Mouse (Mus musculus) forebrain, embryonic 10.5 days (tissue): Measurements from ENCODE around the gene Chrnb4. TPM values are rescaled to one million over a fixed set of nuclear protein-coding genes. Genes with fewer than 3 reads are reported as not detected.
A peak's percentile ranks its signal among the peaks of the same experiment; 100 is the strongest.

Experiments
- DNase-seq: peaks from one replicate; pipeline ENCODE4 v3.0.0-alpha.2; 2017; ENCODE audit warnings: low spot score; ENCODE audit errors: extremely low spot score
- H3K27ac ChIP-seq: fragments of 300-500 bp; sonication (generic); 2 replicates; pipeline ENCODE4 v1.5.1; 2016; ENCODE audit warnings: mild to moderate bottlenecking
- H3K27me3 ChIP-seq: fragments of 300-500 bp; sonication (generic); 2 replicates; pipeline ENCODE4 v1.6.1; 2016; ENCODE audit warnings: mild to moderate bottlenecking; ENCODE audit not compliant: poor library complexity, severe bottlenecking
- H3K36me3 ChIP-seq: fragments of 300-500 bp; sonication (generic); replicated peaks from 2 replicates; pipeline ENCODE4 v1.6.1; 2016; ENCODE audit warnings: mild to moderate bottlenecking, moderate library complexity
- H3K4me1 ChIP-seq: fragments of 300-500 bp; sonication (generic); 2 replicates; pipeline ENCODE4 v1.6.1; 2016
- H3K4me3 ChIP-seq: fragments of 300-500 bp; sonication (generic); 2 replicates; pipeline ENCODE4 v1.5.1; 2016; ENCODE audit warnings: mild to moderate bottlenecking, moderate library complexity
- H3K9me3 ChIP-seq: fragments of 300-500 bp; sonication (generic); 2 replicates; pipeline ENCODE4 v1.6.1; 2016; ENCODE audit warnings: mild to moderate bottlenecking, moderate library complexity
- WGBS: fragments of 180-500 bp; shearing (Covaris S2); methylation state at CpG from one replicate; pipeline ENCODE4 v1.1.7; 2016; 5-methylcytosine and 5-hydroxymethylcytosine counted together
- polyA plus RNA-seq: library from polyadenylated mRNA; unstranded; fragments of >200 nt; fragmentation: Nextera tagmentation; extraction: Ambion mirVana; gene quantifications from 2 replicates; pipeline ENCODE4 v1.2.1, GENCODE M21; 2016

Chrnb4 gene
- polyA plus RNA-seq, 1 experiment from 2014 or later: 1.8 TPM

GRCm38 (mm10) chr9:55009692-55010091 lies 38.9 kb downstream of the Chrnb4 start:
- H3K9me3 ChIP-seq: no peaks in the 10 kb centered on the region
- peaks cover 5% of the 10 kb centered on the region; the same call in 1 of the 2 replicates for H3K4me1 ChIP-seq
- H3K27me3 ChIP-seq: no peaks in the 10 kb centered on the region
- 85% methylated on average over 2 of the region's 2 CpGs for WGBS
- no peaks in the 10 kb centered on the region for H3K36me3 ChIP-seq
- no peak overlapping the region for H3K4me3 ChIP-seq
- H3K27ac ChIP-seq: no peak overlapping the region
- DNase-seq: no peak

DNA sequence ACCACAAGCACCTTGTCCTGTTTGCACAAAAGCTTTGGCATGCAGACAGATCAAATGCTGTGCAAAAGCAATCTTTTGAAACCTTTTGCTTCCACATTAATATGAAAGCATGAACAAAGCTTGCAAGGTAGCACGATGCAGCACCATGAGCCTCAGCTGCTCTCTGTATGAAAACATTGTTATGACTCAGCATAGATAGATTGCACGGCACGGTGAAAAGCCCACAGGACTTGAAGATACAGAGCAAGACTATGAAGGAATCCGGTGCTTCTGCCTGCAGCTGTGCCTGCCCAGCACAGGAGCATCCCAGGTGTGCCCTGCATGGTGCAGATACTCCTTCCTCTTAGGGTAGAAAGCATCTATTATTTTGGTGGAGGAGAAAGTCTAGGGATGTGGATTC lies 45.0 kb downstream of the Chrnb4 start:
- 85% methylated on average over 4 of the region's 4 CpGs for WGBS
- Histone ChIP-seq H3K36me3 (no peaks in the 10 kb centered on the region), H3K27ac (no peak overlapping the region), H3K9me3 (no peaks in the 10 kb centered on the region), H3K4me3 (no peak overlapping the region), H3K4me1 (no peaks in the 10 kb centered on the region), H3K27me3 (no peaks in the 10 kb centered on the region)
- no peak for DNase-seq

- H3K4me1 ChIP-seq: peaks cover 3% of the 10 kb centered on the region; the same call in 1 of the 2 replicates
- no peak overlapping the region for H3K27ac ChIP-seq
- H3K27me3 ChIP-seq: peaks cover 4% of the 10 kb centered on the region; the same call in 1 of the 2 replicates
- no peaks in the 10 kb centered on the region for H3K9me3 ChIP-seq
- no peak for DNase-seq
- no peak overlapping the region for H3K4me3 ChIP-seq
- WGBS: 94% methylated on average over 3 of the region's 3 CpGs
- no peaks in the 10 kb centered on the region for H3K36me3 ChIP-seq
Measured at GRCm38 (mm10) chr9:54995645-54996044, 52.9 kb downstream of the Chrnb4 start.

DNA sequence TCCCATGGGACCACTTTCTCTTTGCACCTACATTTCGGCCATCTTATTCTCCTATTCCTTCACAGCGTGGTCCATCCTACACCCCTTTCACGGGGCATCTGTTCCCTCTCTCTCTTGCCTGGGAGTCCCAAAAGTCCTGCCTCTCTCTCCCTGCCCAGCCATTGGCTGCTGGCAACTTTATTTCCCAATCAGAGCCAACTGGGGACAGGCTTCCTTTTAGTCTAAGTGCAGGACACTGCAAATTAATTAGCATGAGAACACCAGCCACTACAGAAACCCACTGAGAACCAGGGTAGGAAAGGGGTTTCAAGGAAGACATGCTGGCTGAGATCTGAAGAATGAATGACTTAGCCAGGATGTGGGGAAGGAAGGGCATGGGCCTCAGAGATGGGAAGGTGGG lies 54.2 kb downstream of the Chrnb4 start:
- no peak overlapping the region for H3K27ac ChIP-seq
- 53% methylated on average over 3 of the region's 3 CpGs for WGBS
- H3K27me3 ChIP-seq: peaks cover 4% of the 10 kb centered on the region; the same call in 1 of the 2 replicates
- H3K36me3 ChIP-seq: no peaks in the 10 kb centered on the region
- H3K4me3 ChIP-seq: no peak overlapping the region
- DNase-seq: no peak
- peaks cover 3% of the 10 kb centered on the region; the same call in 1 of the 2 replicates for H3K4me1 ChIP-seq
- H3K9me3 ChIP-seq: no peaks in the 10 kb centered on the region

DNA sequence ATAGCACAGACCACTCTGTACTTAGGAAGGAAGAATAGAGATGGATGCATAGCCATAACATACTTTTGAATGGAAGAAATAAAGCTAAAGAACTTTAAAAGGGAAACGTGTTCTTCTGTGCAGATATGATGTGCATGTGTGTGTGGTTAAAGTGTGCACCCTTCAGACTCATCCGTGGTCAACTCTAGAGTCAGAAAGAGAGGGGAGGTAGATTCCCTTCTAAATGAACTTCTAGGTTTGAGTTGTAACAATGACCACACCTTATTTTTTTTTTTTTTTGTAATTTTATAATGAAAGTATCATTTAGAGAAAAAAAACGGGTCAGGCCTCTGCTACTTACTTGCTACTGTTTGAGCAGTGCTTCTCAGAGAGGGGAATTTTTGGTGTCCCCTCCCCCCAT lies 58.2 kb downstream of the Chrnb4 start:
- Histone ChIP-seq H3K36me3 (no peaks in the 10 kb centered on the region), H3K27me3 (peaks cover 4% of the 10 kb centered on the region; the same call in 1 of the 2 replicates), H3K4me3 (no peak overlapping the region), H3K27ac (no peak overlapping the region), H3K4me1 (peaks cover 3% of the 10 kb centered on the region; the same call in 1 of the 2 replicates), H3K9me3 (no peaks in the 10 kb centered on the region)
- WGBS: 89% methylated on average over 3 of the region's 3 CpGs
- no peak for DNase-seq

DNA sequence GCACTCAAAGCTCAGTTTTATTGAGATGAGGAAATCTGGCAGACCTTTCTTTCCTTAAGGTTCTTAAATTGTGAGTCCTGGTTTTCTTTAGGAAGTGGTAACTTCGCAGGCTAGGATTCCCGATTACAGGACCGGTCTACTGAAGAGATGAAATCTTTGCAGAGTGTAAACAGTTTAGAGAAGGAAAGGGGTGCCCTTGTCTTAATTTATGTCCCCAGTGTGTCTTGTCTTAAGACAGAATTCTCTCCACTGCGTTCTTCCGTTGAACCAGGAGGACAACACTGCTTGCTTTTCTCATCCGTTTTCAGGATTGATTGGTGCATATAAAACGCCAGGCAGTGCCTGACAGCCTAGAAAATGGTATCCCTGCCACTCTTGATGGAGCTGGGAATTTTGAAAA lies 66.2 kb downstream of the Chrnb4 start:
- Histone ChIP-seq H3K27me3 (peaks cover 63% of the 10 kb centered on the region), H3K27ac (no peak overlapping the region), H3K36me3 (no peaks in the 10 kb centered on the region), H3K9me3 (no peaks in the 10 kb centered on the region), H3K4me3 (peak overlapping the region; percentile 70), H3K4me1 (peaks cover 19% of the 10 kb centered on the region)
- no peak for DNase-seq
- WGBS: 5% methylated on average over 7 of the region's 7 CpGs

DNA sequence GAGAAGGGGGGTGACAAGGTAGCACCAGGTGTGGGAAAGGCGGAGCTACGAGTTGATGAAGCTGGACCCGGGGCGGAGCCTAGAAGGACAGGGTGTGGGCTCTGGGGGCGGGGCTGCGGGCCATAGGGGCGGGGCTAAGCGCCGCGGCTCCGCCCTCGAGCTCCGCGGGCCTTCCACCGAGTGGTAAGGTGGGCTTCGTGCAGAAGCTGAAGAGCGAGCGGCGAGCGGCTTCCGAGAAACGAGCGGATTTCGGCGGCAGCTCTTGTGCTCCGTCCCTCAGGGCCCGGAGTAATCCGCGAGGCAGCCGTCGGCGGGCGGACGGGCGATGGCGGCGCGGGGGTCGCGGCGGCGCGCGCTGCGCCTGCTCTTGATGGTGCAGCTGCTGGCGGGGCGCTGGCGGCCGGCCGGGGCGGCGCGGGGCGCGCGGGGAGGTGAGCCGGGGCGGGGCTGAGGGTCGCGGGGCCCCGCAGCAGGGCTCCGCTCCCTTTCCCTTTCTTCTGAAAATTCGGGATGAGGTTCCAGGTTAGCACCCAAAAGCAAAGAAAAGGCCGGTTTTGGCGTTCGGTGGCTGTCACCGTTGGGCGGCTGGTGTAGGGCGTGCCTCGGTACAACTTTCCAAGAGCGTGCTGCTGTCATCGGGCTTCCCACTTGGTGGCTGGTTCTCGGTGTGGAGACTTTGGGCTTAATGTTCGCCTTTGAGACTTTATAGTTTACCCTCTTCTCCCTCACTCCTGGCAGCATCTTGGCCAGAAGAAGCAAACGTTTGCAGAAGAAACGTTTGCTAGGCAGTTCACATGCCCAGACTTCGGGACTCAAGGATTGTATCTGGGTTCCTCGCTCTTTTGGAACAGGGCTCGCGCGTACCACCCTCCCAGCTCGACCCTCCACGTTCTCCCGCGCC lies 67.0 kb downstream of the Chrnb4 start:
- peak overlapping the region; percentile 70 for H3K4me3 ChIP-seq
- H3K27ac ChIP-seq: peak overlapping the region; percentile 68; the same call in 1 of the 2 replicates

GRCm38 (mm10) chr9:54980674-54981073 lies 67.9 kb downstream of the Chrnb4 start, which contains the start of gene Chrna5:
TSS of gene Chrna5 (plus strand) at chr9:54980880.
- peaks cover 63% of the 10 kb centered on the region for H3K27me3 ChIP-seq
- no peaks in the 10 kb centered on the region for H3K9me3 ChIP-seq
- H3K4me3 ChIP-seq: peak within 1 kb of the TSS; percentile 70
- peak within 1 kb of the TSS; percentile 68; the same call in 1 of the 2 replicates for H3K27ac ChIP-seq
- no peaks in the 10 kb centered on the region for H3K36me3 ChIP-seq
- 73% methylated on average over 8 of the region's 8 CpGs for WGBS
- no peak for DNase-seq
- peaks cover 19% of the 10 kb centered on the region for H3K4me1 ChIP-seq

More for the DNA sequence above, 67.0 kb downstream of the Chrnb4 start:
- no peaks in the 10 kb centered on the region for H3K36me3 ChIP-seq
- H3K4me1 ChIP-seq: peaks cover 19% of the 10 kb centered on the region
- WGBS: under 1% methylated on average over 83 of the region's 85 CpGs
- peak; percentile 65 for DNase-seq
- H3K9me3 ChIP-seq: no peaks in the 10 kb centered on the region
- peaks cover 63% of the 10 kb centered on the region for H3K27me3 ChIP-seq

Other genes with a start within 250 kb of the Chrnb4 start
- gene Ireb2, start 185.0 kb downstream of the Chrnb4 start, polyA plus RNA-seq: 46.0 and 46.4 TPM in 2 replicates
- 4.3 and 5.0 TPM in 2 replicates for gene Hykk, start 131.5 kb downstream of the Chrnb4 start, polyA plus RNA-seq
- 327 and 338 TPM in 2 replicates for gene Psma4, start 98.0 kb downstream of the Chrnb4 start, polyA plus RNA-seq
- gene AY074887, start 97.8 kb downstream of the Chrnb4 start, polyA plus RNA-seq: 0.77 and 1.1 TPM in 2 replicates
- 0.42 TPM in 2 replicates for gene Chrna5, start 67.9 kb downstream of the Chrnb4 start, polyA plus RNA-seq
- 4.9 and 5.4 TPM in 2 replicates for gene Chrna3, start 22.2 kb downstream of the Chrnb4 start, polyA plus RNA-seq
- 35.4 and 37.0 TPM in 2 replicates for gene Ube2q2, start 100.1 kb upstream of the Chrnb4 start, polyA plus RNA-seq
- 79.6 and 83.0 TPM in 2 replicates for gene Fbxo22, start 160.1 kb upstream of the Chrnb4 start, polyA plus RNA-seq